Comparison of ENCODE assay signal across 12 mouse cellular contexts in the genomic region with DNA sequence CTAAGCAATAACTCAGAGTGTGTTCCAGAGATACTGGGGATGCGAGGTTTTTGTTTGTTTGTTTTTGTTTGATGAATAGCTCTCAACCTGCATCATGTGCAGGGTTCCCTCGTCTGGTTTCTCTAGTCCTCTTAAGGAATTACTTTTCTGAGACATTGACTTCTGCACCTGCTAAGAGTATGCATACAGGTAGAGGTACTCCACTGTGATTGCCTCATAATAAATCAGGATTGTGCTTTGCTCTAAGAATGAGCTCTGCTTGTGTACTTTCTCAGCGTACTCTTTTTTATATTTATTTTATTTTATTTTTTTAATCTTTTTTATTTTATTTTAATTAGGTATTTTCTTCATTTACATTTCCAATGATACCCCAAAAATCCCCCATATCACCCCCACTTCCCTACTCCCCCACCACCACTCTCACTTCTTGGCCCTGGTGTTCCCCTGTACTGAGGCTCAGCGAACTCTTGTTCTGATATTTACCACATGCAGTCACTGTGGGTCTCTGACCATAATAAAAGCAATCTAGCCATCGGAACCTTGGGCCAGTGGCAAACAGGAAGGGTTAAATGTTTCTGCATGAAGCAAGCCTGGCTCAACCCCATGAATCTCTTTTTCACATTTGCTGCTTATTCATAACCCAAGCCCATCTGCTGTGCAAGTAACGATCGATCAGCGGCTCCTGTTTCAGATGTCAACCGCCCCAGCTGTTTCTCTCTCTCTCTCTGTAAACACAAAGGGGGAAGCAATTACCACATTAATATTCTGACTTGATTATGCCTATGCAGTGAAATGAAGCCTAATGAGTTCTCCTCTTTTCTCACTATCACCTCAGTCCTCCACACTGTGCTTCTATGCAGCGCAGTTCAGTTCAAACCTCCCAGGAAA.
DNase-seq lines count a peak whose midpoint lies in the region; ATAC-seq and TF ChIP-seq lines count a peak whose summit lies in the region.
"Had no signal": no experiment of that assay in that cellular context is flagged by ENCODE, and none has a peak within 500 bp of the region (broad histone marks: within the 10 kb centered on the region; RNA-seq: fewer than 3 reads in every experiment).

No protein-coding gene starts in this region.

- H3K36me3 ChIP-seq in liver, adult 2 months (ENCODE audit: control insufficient read depth, insufficient read depth, low read length), result no peaks in the 10 kb centered on the region
- H3K36me3 ChIP-seq in liver, embryonic 12.5 days, result no peaks in the 10 kb centered on the region
- no peaks in the 10 kb centered on the region for H3K36me3 ChIP-seq in forebrain, embryonic 12.5 days (replicated peaks)
- H3K36me3 ChIP-seq in hindbrain, postnatal 0 days (ENCODE audit: insufficient read depth, low read length), result no peaks in the 10 kb centered on the region
- no peaks in the 10 kb centered on the region for H3K36me3 ChIP-seq in neural tube, embryonic 13.5 days
- no peaks in the 10 kb centered on the region for H3K36me3 ChIP-seq in heart, adult 2 months (ENCODE audit: control insufficient read depth, insufficient read depth, low read length)
- H3K36me3 ChIP-seq: heart, embryonic 15.5 days; kidney, embryonic 15.5 days had no signal

- H3K27ac ChIP-seq in liver, adult 2 months (replicated peaks; ENCODE audit: insufficient read depth, low read depth, low read length), result no peak overlapping the region
- H3K27ac ChIP-seq in liver, embryonic 12.5 days, result no peak overlapping the region
- H3K27ac ChIP-seq in forebrain, embryonic 12.5 days, result 0 out of 2 replicates have a peak overlapping the region, but pooled peaks have one; percentile 42
- H3K27ac ChIP-seq in hindbrain, postnatal 0 days, result no peak overlapping the region
- H3K27ac ChIP-seq in neural tube, embryonic 13.5 days (replicated peaks), result peak overlapping the region; percentile 52
- H3K27ac ChIP-seq in heart, adult 2 months, result no peak overlapping the region
- H3K27ac ChIP-seq: heart, embryonic 15.5 days; kidney, embryonic 15.5 days had no signal

- no peak overlapping the region for H3K4me3 ChIP-seq in liver, adult 2 months (ENCODE audit: insufficient read depth, low read depth, low read length)
- H3K4me3 ChIP-seq in liver, embryonic 12.5 days, result no peak overlapping the region
- no peak overlapping the region for H3K4me3 ChIP-seq in forebrain, embryonic 12.5 days (replicated peaks)
- H3K4me3 ChIP-seq in hindbrain, postnatal 0 days (ENCODE audit: low read length), result no peak overlapping the region
- no peak overlapping the region for H3K4me3 ChIP-seq in neural tube, embryonic 13.5 days
- H3K4me3 ChIP-seq in heart, adult 2 months, result no peak overlapping the region
- H3K4me3 ChIP-seq: heart, embryonic 15.5 days; kidney, embryonic 15.5 days had no signal

- H3K27me3 ChIP-seq in liver, adult 2 months (ENCODE audit: control insufficient read depth, insufficient read depth, low read length), result no peaks in the 10 kb centered on the region
- H3K27me3 ChIP-seq in liver, embryonic 12.5 days (replicated peaks), result no peaks in the 10 kb centered on the region
- no peaks in the 10 kb centered on the region for H3K27me3 ChIP-seq in forebrain, embryonic 12.5 days
- H3K27me3 ChIP-seq in hindbrain, postnatal 0 days (ENCODE audit: insufficient read depth, low read length), result no peaks in the 10 kb centered on the region
- no peaks in the 10 kb centered on the region for H3K27me3 ChIP-seq in neural tube, embryonic 13.5 days
- H3K27me3 ChIP-seq in heart, adult 2 months (ENCODE audit: control insufficient read depth, insufficient read depth, low read length), result no peaks in the 10 kb centered on the region
- H3K27me3 ChIP-seq: heart, embryonic 15.5 days; kidney, embryonic 15.5 days had no signal

- ATAC-seq in liver, embryonic 12.5 days, result no peak
- ATAC-seq in forebrain, embryonic 12.5 days (ENCODE audit: low FRiP score), result peak; percentile 87
- ATAC-seq in hindbrain, postnatal 0 days, result peak; percentile 61
- ATAC-seq in neural tube, embryonic 13.5 days (ENCODE audit: low read depth), result peak; percentile 95
- ATAC-seq: liver, postnatal 0 days had no signal

- TF ChIP-seq POLR2A in liver, adult 2 months (IDR thresholded peaks at IDR 0.05; ENCODE audit: extremely low read depth, insufficient read depth, low read length), result no peak
- no peak for TF ChIP-seq POLR2A in heart, adult 2 months (IDR thresholded peaks at IDR 0.05; ENCODE audit: insufficient read depth, low read depth, low read length)

- H3K79me2 ChIP-seq in liver, adult 2 months (ENCODE audit: control insufficient read depth, insufficient read depth, low read length), result no peaks in the 10 kb centered on the region
- no peaks in the 10 kb centered on the region for H3K79me2 ChIP-seq in heart, adult 2 months (replicated peaks; ENCODE audit: control insufficient read depth, insufficient read depth, low read length)

- no peak overlapping the region for H3K9ac ChIP-seq in liver, adult 2 months (ENCODE audit: low read depth, low read length)
- H3K9ac ChIP-seq in liver, embryonic 12.5 days, result no peak overlapping the region
- H3K9ac ChIP-seq in forebrain, embryonic 12.5 days, result no peak overlapping the region
- H3K9ac ChIP-seq in hindbrain, postnatal 0 days (replicated peaks; ENCODE audit: low read length), result no peak overlapping the region
- H3K9ac ChIP-seq in neural tube, embryonic 13.5 days, result no peak overlapping the region
- no peak overlapping the region for H3K9ac ChIP-seq in heart, adult 2 months (ENCODE audit: low read depth, low read length)
- H3K9ac ChIP-seq: heart, embryonic 15.5 days; kidney, embryonic 15.5 days; liver, postnatal 0 days had no signal

- 83% methylated on average over 10 of the region's 10 CpGs for WGBS in liver, adult 2 months
- 65% methylated on average over 10 of the region's 10 CpGs for WGBS in liver, embryonic 12.5 days (ENCODE audit: insufficient replicate concordance)
- 55% methylated on average over 10 of the region's 10 CpGs for WGBS in forebrain, embryonic 12.5 days
- WGBS in hindbrain, postnatal 0 days, result 48% methylated on average over 10 of the region's 10 CpGs
- 47% methylated on average over 10 of the region's 10 CpGs for WGBS in neural tube, embryonic 13.5 days
- 82% methylated on average over 10 of the region's 10 CpGs for WGBS in heart, adult 2 months

- H3K4me2 ChIP-seq in liver, embryonic 12.5 days, result no peak overlapping the region
- no peak overlapping the region for H3K4me2 ChIP-seq in forebrain, embryonic 12.5 days
- H3K4me2 ChIP-seq in hindbrain, postnatal 0 days (ENCODE audit: low read depth, low read length), result no peak overlapping the region
- peak overlapping the region; percentile 31 for H3K4me2 ChIP-seq in neural tube, embryonic 13.5 days
- H3K4me2 ChIP-seq: heart, embryonic 15.5 days; kidney, embryonic 15.5 days had no signal

- DNase-seq in liver, adult 2 months (ENCODE audit: extremely low read depth, low read depth, low spot score), result peak; percentile 20
- DNase-seq in hindbrain, postnatal 0 days (ENCODE audit: low spot score), result peak; percentile 38
- DNase-seq in testis, postnatal 10 days (ENCODE audit: low spot score), result no peak
- no peak for DNase-seq in heart, postnatal 36 days
- no peak for DNase-seq in heart, adult 2 months
- DNase-seq: adrenal gland, adult 2 months; liver, postnatal 0 days had no signal

- H3K4me1 ChIP-seq in liver, adult 2 months (ENCODE audit: control insufficient read depth, insufficient read depth, low read length), result peaks cover 11% of the 10 kb centered on the region
- H3K4me1 ChIP-seq in liver, embryonic 12.5 days, result no peaks in the 10 kb centered on the region
- H3K4me1 ChIP-seq in forebrain, embryonic 12.5 days, result peaks cover 5% of the 10 kb centered on the region; the same call in 1 of the 2 replicates
- H3K4me1 ChIP-seq in hindbrain, postnatal 0 days (ENCODE audit: insufficient read depth, low read length), result no peaks in the 10 kb centered on the region
- H3K4me1 ChIP-seq in neural tube, embryonic 13.5 days (replicated peaks), result peaks cover 12% of the 10 kb centered on the region; the same call in 1 of the 2 replicates
- no peaks in the 10 kb centered on the region for H3K4me1 ChIP-seq in heart, adult 2 months (ENCODE audit: control insufficient read depth, insufficient read depth, low read length)

- no peaks in the 10 kb centered on the region for H3K9me3 ChIP-seq in liver, embryonic 12.5 days (replicated peaks)
- no peaks in the 10 kb centered on the region for H3K9me3 ChIP-seq in forebrain, embryonic 12.5 days
- no peaks in the 10 kb centered on the region for H3K9me3 ChIP-seq in hindbrain, postnatal 0 days (ENCODE audit: low read length)
- no peaks in the 10 kb centered on the region for H3K9me3 ChIP-seq in neural tube, embryonic 13.5 days
- H3K9me3 ChIP-seq: heart, embryonic 15.5 days; kidney, embryonic 15.5 days had no signal

- TF ChIP-seq EP300 in heart, adult 2 months (IDR thresholded peaks at IDR 0.05; ENCODE audit: insufficient read depth, low read depth, low read length), result no peak

- no peak for TF ChIP-seq CTCF in liver, adult 2 months (IDR thresholded peaks at IDR 0.05; ENCODE audit: low read depth, low read length)
- no peak for TF ChIP-seq CTCF in hindbrain, postnatal 0 days (IDR thresholded peaks at IDR 0.05; ENCODE audit: low read depth)
- TF ChIP-seq CTCF in heart, adult 2 months (IDR thresholded peaks at IDR 0.05), result no peak

- intact Hi-C loops in heart, postnatal 36 days (cut with DNase I), result no loop called here
- intact Hi-C loops in heart, adult 2 months (cut with DNase I), result no loop called here

Comparison
In these comparisons a context has a peak if more than half of its experiments do, and no peak if none do; other contexts are left out.
1. DNase-seq: peak in liver, adult 2 months (single experiment) and hindbrain, postnatal 0 days (single experiment); none in testis, postnatal 10 days (single experiment), heart, postnatal 36 days (0 of 2) and heart, adult 2 months (0 of 2).
2. H3K27ac ChIP-seq: peak in forebrain, embryonic 12.5 days (single experiment) and neural tube, embryonic 13.5 days (single experiment); none in liver, adult 2 months (single experiment), liver, embryonic 12.5 days (single experiment), hindbrain, postnatal 0 days (single experiment) and heart, adult 2 months (single experiment).